Mouse (Mus musculus) stomach, postnatal 0 days (tissue): ENCODE data around the gene Nrp1.

Experiments
- CTCF ChIP-seq: IDR thresholded peaks from 2 replicates; pipeline ENCODE4 v1.5.1; 2016; ENCODE audit warnings: antibody characterized with exemption, low read depth, mild to moderate bottlenecking, moderate library complexity
- EP300 ChIP-seq: optimal IDR thresholded peaks from 2 replicates; pipeline ENCODE3; 2016; ENCODE audit warnings: antibody characterized with exemption

GRCm38 (mm10) chr8:128528591-128529383 is 170.4 kb downstream of the Nrp1 start:
- TF ChIP-seq CTCF (no peak), EP300 (no peak)
